Mouse (Mus musculus): ENCODE data around the gene Prdx2. TPM values are rescaled to one million over a fixed set of nuclear protein-coding genes. Genes with fewer than 3 reads are reported as not detected.

The Prdx2 gene
- total RNA-seq, 4 experiments from 2014 or later: 328 to 367 (median 342) TPM

DNA sequence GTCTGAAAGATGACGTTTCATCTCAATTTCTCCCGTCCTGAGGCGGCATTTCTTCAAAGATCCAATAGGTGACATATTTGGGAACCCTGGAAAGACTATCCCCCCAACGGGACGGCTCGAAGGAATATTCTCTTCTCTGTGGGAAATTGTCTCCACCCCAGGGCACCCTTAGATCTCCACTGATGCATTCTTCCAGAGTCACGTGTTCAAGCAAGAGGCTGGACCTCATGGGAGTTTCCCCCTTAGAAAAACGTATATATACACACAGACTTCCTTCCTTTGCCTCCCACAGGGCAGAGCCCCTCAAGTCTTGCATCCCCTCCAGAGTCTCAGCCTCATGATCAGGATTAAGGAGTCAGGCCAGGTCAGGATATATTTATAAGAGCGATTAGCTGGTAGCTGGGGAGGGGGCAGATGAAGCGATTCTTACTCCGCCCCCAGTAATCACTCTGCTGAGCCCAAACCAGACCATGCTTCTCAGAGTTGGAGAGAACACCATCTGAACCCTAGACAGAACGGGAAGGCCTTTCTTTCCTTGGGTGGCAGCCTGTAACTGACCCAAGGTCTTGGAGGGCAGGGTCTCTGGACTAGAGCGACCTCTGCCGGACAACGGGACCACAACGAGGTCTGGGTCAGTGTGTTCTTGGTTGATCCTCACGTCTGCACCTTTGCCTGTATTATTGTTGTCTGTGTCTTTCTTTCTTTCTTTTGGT is 22.7 kb upstream of the Prdx2 start, which contains the start of gene Rtbdn:
Gene Rtbdn, plus strand, starts transcription at position 464 of the 713 bp plus-strand sequence.
- DNase-seq (ENCODE audit: low spot score in 2 of 2): no peak

DNA sequence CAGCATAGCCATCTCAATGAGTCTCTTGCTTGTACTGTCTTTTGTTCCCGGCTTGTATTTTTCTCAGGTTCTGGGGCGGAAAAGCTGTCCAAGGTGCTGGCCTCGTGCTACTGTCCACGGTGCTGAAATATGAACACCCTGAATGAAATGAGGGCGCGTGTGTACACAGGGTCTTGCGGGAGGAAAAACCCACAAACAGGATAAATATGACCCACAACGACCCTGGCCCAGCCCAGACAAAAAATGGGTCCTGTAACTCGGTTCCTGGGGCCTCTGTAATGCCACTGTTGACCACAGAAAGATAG is 22.2 kb upstream of the Prdx2 start:
- DNase-seq (ENCODE audit: low spot score in 2 of 2): no peak

DNA sequence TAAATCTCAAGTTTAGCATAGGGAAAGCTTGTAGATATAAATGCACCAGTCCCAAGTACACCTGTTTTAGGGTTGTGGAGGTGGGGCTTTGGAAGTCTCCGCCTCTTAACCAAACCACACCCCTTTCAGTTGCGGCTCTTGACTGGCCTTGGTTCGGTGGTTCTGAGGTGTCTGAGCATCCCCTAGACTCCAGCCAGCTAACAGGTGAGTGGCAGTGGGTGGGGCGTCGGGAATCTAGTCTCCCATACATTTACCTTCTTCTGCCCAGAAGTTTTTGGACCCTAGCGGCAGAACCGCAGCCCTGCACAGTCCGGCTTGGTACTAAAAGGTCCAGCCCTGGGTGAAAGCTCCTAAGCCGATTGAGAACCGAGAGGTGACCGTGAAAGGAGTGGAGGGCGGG is 19.6 kb upstream of the Prdx2 start:
- DNase-seq (ENCODE audit: low spot score in 2 of 2): no peak

DNA sequence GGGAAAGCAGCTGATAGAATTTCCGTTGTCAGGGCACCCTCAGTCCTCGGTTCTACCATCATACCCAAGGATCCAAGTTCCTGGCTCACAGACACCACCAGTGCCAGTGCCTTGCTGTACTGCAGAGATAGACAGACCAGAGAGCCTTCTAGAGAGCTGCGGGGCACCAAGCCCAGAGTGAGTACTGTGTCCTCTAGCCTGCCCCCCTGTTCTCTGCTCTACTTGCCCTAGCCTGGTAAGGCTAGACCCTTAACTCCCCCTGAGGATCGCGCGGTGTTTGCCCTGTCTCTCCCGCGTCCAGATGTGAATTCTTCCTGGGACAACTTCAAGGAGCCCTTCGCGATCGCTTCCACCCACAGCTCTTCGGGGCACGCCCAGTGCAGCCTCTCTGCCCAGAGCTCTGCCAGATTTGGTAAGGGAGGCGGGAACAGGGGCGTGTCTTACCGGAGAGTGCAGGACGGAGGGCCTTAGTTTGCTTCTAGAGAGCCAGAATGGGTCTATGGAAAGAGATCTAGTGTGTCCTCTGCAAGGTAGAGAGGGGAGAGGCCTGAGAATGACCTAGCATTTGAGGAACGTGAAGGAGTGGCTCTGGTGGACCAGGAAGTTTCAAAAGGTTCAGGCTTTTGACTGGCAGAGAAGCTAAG is 16.7 kb upstream of the Prdx2 start:
- no peak for DNase-seq (ENCODE audit: low spot score in 2 of 2)

DNA sequence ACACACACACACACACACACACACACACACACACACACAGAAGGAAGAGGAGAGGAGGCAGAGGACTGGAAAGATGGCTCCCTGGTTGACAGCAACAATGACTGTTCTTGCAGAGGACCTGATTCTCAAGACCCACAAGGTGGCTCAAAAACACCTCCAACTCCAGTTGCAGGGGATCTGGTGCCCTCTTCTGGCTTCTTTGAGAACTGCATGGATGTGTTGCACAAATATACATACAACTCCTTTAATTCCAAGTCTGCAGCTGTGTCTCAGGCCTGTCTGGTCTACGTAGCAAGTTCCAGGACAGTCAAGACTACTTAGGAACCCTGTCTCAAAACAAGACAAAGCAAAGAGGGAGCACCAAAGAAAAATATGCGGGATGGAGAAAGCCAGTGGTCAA is 12.6 kb upstream of the Prdx2 start:
- peak in 1 of 2 experiments; percentile 78 for DNase-seq (ENCODE audit: low spot score in 2 of 2)

DNA sequence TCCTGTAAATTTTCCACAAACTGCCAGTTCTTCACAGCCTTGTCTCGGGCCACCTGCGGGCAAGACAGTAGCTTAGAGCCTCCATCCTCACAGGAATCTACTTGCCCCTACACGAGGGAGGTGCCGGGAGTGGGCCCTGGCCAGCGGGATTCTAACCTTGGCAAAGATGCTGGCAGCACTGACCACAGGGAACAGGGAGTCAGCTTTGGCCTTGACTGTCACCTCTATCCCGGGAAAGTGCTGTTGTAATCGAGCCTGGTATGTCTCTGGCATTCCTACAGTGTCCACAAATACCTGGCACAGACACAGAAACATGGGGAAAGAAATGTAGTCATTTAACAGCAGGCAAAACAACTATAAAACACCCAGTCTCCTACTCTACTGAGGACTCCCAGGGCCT is 9.6 kb upstream of the Prdx2 start:
- DNase-seq (ENCODE audit: low spot score in 2 of 2): no peak

DNA sequence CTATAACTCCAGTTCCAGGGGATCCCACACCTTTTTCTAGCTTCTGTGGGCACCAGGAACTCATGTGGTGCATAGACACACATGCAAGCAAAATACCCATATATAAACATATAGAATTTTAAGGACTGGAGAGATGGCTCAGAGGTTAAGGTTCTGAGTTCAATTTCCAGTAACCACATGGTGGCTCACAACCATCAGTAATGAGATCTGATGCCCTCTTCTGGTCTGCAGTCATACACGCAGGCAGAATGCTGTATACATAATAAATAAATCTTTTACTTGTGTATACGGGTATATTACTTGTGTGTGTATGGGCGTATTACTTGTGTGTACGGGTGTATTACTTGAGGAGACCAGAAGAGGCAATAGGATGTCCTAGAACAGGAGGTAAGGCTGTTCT is 5.4 kb upstream of the Prdx2 start:
- DNase-seq (ENCODE audit: low spot score in 2 of 2): no peak

DNA sequence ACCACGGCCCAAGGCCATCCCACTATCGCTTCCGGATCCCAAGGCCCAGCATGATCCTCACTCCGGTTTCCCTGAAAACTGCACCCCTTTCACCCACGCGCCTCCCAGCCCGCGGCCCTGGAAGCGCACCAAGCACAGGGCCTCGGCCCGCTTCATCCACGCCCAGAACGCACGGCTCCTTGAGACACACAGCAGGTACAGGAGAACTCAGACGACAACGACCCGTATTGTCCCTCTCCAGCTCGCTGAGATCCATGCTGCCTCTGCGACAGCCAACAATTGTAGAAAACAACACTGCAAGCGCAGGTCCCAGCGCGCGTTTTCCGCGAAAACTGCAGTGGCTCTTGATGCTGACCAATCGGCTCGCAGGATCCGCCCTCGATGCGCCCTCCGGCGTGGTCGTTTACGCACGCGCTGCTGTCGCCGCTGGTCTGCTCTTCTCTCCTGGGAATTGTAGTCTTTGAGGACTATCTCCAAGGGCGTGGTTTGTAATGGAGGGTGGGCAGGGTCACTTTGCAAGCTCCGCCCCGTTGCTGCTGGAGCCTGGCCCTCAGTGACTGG is 3.6 kb upstream of the Prdx2 start:
- DNase-seq (ENCODE audit: low spot score in 2 of 2): peak; percentile 93 to 94

DNA sequence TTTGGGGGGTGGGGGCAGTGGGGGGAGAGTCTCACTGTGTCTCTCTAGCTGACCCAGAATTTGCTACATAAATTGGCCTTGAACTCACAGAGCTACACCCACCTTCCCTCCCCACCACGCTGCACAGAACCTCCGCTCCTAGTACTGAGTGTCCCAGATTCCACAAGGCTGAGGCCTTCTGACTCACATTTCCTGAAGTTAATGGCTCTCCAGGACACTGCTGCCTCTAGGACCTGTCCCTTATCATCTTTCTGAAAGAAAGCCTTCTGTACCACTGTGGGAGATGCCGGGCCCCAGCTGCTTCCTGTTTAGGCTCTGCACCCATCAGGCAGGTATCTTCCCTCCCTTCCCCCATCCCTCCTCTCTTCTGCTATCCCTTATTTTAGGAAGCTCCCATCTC is 2.8 kb upstream of the Prdx2 start:
- DNase-seq (ENCODE audit: low spot score in 2 of 2): no peak

DNA sequence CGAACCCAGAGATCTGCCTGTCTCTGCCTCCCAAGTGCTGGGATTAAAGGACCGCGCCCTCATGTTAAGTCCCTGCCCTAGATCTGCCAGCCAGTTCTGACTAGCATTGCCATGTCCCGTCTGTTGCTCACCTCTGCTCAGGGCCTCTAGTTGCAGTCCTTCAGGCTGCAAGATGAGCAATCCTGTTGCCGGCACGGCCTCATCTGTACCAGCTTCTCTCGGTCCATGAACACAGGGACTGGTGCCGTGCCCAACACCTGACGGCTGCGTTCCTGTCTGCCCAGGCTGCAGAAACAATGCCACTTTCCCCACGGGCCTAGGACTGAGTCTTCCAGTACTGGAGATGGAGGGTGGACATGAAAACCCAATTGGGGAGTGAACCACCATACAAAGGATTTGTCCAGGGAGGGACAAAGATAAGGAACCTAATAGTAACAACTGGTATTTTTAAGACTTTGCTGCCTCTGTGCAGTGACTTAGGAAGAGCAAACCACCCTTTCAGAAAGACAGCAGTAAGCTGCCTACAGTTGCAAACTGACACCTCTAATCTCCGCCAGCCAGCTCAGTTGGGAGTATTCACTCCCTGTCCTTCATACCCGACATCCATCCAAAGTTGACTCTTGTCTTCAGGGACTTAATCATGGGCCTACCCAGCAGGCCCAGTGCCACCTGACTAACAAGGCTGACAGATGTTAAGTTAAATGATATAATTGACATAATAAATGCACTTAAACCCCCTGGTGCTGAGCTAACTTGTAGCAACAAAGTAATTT is 1.7 kb upstream of the Prdx2 start:
- DNase-seq (ENCODE audit: low spot score in 2 of 2): peak in 1 of 2 experiments; percentile 3

DNA sequence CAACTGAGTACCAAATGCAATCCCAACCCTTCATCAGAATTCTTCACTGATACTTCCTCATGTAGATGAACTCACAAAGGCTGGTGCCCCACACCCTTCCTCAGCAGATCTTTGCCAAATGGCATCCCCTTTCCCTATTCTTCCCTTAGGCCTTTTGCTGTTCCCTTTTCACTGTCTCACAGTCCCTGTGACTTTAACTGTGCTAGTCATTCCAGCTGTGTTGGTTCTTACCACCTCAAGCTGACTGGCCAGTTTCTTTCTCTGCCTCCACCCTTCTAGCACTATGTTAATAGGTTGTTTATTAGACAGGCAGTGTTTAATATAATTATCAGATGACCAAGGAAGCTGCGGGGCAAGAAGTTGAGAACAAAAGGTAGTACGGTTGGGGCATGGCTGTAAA is 737 bp upstream of the Prdx2 start:
- DNase-seq (ENCODE audit: low spot score in 2 of 2): peak in 1 of 2 experiments; percentile 3

DNA sequence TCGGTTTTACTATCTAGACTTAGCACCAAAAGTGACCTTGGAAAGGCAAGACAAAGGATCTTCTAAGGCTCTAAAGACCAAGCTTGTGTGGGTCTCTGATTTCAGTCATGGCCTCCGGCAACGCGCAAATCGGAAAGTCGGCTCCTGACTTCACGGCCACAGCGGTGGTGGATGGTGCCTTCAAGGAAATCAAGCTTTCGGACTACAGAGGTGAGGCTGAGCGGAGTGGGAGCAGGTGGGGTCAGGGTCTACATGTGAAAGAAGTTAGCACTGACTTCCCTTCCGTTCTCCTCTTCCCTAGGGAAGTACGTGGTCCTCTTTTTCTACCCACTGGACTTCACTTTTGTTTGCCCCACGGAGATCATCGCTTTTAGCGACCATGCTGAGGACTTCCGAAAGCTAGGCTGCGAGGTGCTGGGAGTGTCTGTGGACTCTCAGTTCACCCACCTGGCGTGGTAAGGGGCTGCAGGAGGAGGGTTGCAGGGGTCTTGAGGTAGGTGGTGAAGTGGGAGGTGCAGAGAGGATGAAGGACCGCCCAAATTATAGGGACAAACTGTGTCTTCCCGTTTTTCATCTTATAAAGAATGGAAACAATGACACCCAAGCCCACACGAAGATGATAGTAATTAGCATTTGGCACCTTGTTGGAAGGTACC is 876 bp downstream of the Prdx2 start:
- no peak for DNase-seq (ENCODE audit: low spot score in 2 of 2)

DNA sequence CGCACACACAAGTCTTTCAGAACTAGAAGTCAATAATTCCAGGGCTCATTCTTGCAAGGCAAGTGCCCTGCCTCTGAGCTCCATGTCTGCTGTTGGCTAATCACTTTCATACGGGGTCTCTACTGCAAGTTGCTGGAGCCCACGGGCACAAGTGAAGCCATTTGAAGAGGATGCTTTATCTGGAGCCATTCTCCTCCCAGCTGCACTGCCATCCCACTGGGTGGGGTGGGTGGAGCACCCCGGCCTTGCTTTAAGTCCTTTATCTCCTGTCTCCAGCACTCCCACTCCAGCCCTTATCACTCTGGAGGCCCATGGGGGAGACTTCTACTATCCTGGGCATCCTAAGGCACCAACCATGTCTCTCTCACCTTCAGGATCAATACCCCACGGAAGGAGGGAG is 1.5 kb downstream of the Prdx2 start:
- no peak for DNase-seq (ENCODE audit: low spot score in 2 of 2)

DNA sequence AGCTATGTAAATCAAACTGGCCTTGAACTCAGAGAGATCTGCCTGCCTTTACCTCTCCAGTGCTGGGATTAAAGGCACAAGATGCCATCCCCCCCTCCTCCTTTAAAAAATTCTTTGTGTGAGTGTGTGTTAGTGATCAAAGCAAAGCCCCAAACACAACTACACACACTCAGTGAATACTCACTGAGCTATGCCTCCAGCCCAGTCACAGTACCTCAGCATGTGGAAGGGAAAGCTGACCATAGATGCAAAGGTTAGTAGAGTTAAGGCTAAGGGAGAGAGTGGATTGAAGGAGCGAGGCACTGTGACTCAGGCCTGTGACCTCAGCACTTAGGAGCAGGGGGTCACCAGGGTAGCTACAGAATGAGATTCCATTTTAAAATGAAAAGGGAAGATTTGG is 3.7 kb downstream of the Prdx2 start:
- DNase-seq (ENCODE audit: low spot score in 2 of 2): no peak

DNA sequence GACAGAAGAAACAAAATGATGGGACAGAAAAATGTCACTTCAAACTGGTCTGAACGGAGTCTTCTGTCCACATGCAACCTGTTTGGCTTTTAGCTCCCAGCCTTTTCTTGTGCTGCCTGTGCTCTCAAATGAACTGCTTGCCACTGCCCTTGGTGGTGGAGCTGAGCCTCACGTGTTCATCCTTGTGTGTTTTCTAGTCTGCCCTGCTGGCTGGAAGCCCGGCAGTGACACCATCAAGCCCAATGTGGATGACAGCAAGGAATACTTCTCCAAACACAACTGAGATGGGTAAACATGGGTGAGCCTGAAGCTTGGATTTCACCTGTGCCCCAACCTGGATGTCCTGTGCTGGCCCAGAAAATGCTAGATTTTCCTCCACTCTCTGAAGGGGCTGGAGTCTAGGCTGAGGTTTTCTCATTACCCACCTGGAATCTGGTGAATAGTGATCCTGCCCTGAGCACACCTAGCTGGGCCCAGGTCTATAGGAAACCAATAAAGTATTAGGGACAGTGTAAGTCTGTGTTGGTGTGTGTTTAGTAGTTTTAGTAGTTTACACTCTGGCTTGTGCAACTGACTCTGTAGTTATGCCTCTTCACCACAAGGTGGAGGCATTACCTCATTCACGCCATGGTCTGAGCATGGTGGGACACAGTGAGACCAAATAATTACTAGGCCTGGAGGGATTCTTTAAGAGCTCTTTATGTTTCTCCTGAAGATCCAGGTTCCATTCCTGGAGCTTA is 4.6 kb downstream of the Prdx2 start:
- no peak for DNase-seq (ENCODE audit: low spot score in 2 of 2)

DNA sequence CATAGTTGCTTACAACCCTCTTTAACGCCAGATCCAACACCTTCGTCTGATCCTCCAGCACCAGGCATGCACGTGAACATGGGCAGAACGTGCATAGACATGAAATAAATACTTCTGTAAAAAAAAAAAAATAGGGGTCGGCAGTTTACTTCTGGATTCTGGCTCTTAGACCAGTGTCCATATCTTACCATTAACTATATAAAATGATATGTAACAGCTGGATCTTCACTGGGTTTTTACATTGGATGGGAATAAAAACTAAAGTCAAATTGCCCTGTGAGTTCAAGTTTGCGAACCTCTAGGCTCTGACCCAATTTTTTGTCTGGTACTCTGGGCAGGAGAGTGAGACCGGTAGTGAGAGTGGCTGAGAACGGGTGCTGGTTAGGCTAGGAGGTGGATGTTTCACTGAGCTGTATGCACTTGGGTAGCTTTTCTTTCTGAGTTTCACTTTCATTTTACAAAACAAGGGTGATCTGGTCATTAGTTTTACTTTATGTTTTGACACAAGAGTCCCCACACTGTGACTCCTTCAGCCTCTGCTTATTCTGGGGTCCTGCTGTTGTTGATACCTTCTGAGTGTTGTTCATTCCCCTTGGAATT is 5.3 kb downstream of the Prdx2 start:
- DNase-seq (ENCODE audit: low spot score in 2 of 2): no peak

DNA sequence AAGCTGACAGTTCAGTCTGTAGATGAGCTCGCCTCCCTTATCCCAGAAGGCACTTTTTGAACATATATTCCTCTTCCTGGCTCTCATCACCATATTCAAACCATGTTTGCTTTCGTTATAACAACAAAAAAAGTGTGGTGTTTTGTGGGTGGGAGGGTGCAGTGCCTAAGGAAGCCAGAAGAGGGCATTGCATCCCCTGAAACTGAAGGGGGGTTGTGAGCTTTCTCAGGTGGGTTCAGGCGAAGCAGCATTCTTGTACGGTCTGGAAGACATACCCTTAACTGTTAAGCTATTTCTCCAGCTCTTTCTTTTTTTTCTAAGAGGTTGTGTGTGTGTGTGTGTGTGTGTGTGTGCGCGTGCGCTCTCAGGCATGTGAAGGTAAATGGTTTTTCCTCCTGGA is 6.0 kb downstream of the Prdx2 start:
- DNase-seq (ENCODE audit: low spot score in 2 of 2): no peak

DNA sequence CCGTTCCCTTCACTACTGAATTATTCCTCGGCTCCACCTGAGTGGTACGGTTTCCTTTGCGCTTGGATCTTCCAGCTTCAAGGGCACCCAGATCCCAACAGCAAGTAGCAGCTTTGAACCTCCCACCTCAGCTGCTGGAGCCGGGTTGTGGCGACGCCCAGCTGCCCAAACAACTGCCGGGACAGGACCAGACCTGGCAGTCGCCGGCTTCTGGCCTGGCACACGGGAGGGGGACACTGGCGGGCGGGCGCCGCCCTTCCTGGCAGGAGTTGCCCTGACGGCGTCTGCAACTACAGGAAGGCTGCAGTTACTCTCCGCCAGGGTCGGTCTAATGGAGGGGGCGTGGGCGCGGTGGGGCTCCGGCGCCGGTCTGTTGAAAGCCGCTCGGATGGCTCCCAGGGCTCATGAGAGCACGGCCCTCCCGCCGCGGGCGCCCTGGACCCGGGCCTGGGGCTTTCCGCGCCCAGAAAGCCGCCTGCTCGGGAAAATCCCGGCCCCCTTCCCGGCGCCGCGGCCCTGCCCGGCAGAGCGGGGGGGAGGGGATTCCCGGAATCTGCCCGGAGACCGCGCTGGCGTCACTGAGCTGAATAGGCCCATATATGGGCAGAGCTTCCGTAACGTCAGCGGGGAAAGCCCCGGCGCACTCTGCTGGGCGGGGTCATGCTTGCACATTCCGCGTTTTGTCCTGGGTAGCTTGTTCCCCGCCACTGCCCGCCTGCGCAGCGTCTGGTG is 6.8 kb downstream of the Prdx2 start:
- DNase-seq (ENCODE audit: low spot score in 2 of 2): peak; percentile 93 to 96

DNA sequence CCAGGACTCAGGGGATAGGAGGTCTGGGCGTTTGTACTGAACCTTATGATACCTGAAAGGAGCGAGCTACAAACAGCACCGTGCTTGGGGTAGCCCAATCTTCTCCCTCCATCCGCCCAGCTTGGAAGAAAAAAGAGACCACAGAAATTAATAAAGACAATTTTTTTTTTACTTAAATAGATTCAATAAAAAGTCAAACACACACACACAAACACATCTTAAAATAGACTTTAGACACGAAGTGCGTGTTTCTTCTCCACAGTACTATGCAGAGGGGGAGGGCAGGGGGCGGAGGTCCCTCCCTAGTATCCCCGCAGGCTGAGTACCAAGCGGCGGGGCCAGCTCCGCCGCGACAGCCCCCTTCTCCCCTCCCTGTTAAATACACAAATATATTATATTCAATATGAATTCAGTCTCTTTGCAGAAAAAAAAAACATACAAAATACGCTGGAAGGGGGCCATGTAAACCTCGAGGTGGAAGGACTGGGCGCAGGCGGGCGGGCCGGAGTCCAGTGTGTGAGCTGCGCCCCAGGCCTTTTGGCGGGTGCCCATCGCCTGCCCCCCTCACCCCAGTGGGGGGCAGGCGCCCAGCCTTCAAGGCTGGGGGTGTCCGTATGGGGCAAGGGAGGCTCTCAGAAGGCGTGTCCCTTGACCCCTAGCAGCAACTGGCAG is 7.5 kb downstream of the Prdx2 start:
- no peak for DNase-seq (ENCODE audit: low spot score in 2 of 2)
